Mouse (Mus musculus): Measurements from ENCODE around the gene F11r. TPM values are rescaled to one million over a fixed set of nuclear protein-coding genes. Genes with fewer than 3 reads are reported as not detected.
"Not testable (repeated sequence)": the region's sequence is repeated elsewhere in the genome, so short reads cannot be mapped to it uniquely, and the experiment has no call there.

Gene F11r
- total RNA-seq, 2 experiments from 2014 or later = 6.3 to 9.0 TPM

GRCm38 (mm10) chr1:171460551-171461503 lies 23.5 kb downstream of the F11r start:
- intact Hi-C loops (cut with DNase I) = no loop called here
- no peak for DNase-seq (ENCODE audit: extremely low spot score in 1 of 2, low spot score in 2 of 2)

GRCm38 (mm10) chr1:171463133-171463532 lies 25.8 kb downstream of the F11r start:
- intact Hi-C loops (cut with DNase I) = no loop called here
- no peak for DNase-seq (ENCODE audit: extremely low spot score in 1 of 2, low spot score in 2 of 2)

- intact Hi-C loops (cut with DNase I) = no loop called here
These were observed 28.5 kb downstream of the F11r start for GRCm38 (mm10) chr1:171465749-171466412.

GRCm38 (mm10) chr1:171466565-171466964 lies 29.2 kb downstream of the F11r start:
- DNase-seq (ENCODE audit: extremely low spot score in 1 of 2, low spot score in 2 of 2) = no peak
- intact Hi-C loops (cut with DNase I) = no loop called here

More at GRCm38 (mm10) chr1:171465749-171466412, 28.5 kb downstream of the F11r start:
- DNase-seq (ENCODE audit: extremely low spot score in 1 of 2, low spot score in 2 of 2) = no peak

GRCm38 (mm10) chr1:171469678-171470077 lies 32.3 kb downstream of the F11r start:
- DNase-seq (ENCODE audit: extremely low spot score in 1 of 2, low spot score in 2 of 2) = no peak
- intact Hi-C loops (cut with DNase I) = loop anchor here (10.0 kb wide), 1 partner anchor 55 kb away; the partner anchor contains the start of genes Tstd1 and Usf1

- intact Hi-C loops (cut with DNase I) = loop anchor here (10.0 kb wide), 1 partner anchor 56 kb away; the partner anchor contains the start of genes Tstd1 and Usf1
- peak; percentile 32 to 47 for DNase-seq (ENCODE audit: extremely low spot score in 1 of 2, low spot score in 2 of 2)
These were observed 33.1 kb downstream of the F11r start for GRCm38 (mm10) chr1:171470371-171470871.

- intact Hi-C loops (cut with DNase I) = loop anchor here (10.0 kb wide), 1 partner anchor 56 kb away; the partner anchor contains the start of genes Tstd1 and Usf1
- no peak for DNase-seq (ENCODE audit: extremely low spot score in 1 of 2, low spot score in 2 of 2)
These were observed 33.6 kb downstream of the F11r start for GRCm38 (mm10) chr1:171470896-171471295.

GRCm38 (mm10) chr1:171471452-171471851 lies 34.1 kb downstream of the F11r start:
- intact Hi-C loops (cut with DNase I) = loop anchor here (10.0 kb wide), 1 partner anchor 57 kb away; the partner anchor contains the start of genes Tstd1 and Usf1

GRCm38 (mm10) chr1:171471941-171472340 lies 34.6 kb downstream of the F11r start:
- intact Hi-C loops (cut with DNase I) = loop anchor here (10.0 kb wide), 1 partner anchor 57 kb away; the partner anchor contains the start of genes Tstd1 and Usf1
- not testable (repeated sequence) for DNase-seq (ENCODE audit: extremely low spot score in 1 of 2, low spot score in 2 of 2)

More at GRCm38 (mm10) chr1:171471452-171471851, 34.1 kb downstream of the F11r start:
- no peak for DNase-seq (ENCODE audit: extremely low spot score in 1 of 2, low spot score in 2 of 2)

- intact Hi-C loops (cut with DNase I) = loop anchor here (10.0 kb wide), 1 partner anchor 59 kb away; the partner anchor contains the start of genes Tstd1 and Usf1
- DNase-seq (ENCODE audit: extremely low spot score in 1 of 2, low spot score in 2 of 2) = no peak
These were observed 36.2 kb downstream of the F11r start for GRCm38 (mm10) chr1:171473506-171473905.

- intact Hi-C loops (cut with DNase I) = loop anchor here (10.0 kb wide), 1 partner anchor 59 kb away; the partner anchor contains the start of genes Tstd1 and Usf1
- no peak for DNase-seq (ENCODE audit: extremely low spot score in 1 of 2, low spot score in 2 of 2)
These were observed 36.7 kb downstream of the F11r start for GRCm38 (mm10) chr1:171473920-171474640.

- no peak for DNase-seq (ENCODE audit: extremely low spot score in 1 of 2, low spot score in 2 of 2)
- intact Hi-C loops (cut with DNase I) = loop anchor here (10.0 kb wide), 1 partner anchor 62 kb away; the partner anchor contains the start of genes Tstd1 and Usf1
These were observed 39.8 kb downstream of the F11r start for GRCm38 (mm10) chr1:171477123-171477522.

- intact Hi-C loops (cut with DNase I) = loop anchor here (10.0 kb wide), 1 partner anchor 63 kb away; the partner anchor contains the start of genes Tstd1 and Usf1
- no peak for DNase-seq (ENCODE audit: extremely low spot score in 1 of 2, low spot score in 2 of 2)
These were observed 40.6 kb downstream of the F11r start for GRCm38 (mm10) chr1:171477758-171478545.

- DNase-seq (ENCODE audit: extremely low spot score in 1 of 2, low spot score in 2 of 2) = peak; percentile 66 to 67
- intact Hi-C loops (cut with DNase I) = loop anchor here (1.0 to 10.0 kb wide), 2 partner anchors 64 to 118 kb away; partner anchors contain the start of genes Tstd1 and Usf1
These were observed 41.6 kb downstream of the F11r start for GRCm38 (mm10) chr1:171478968-171479367.

- intact Hi-C loops (cut with DNase I) = loop anchor here (5.0 kb wide), 1 partner anchor 132 kb away; the partner anchor contains the start of gene Klhdc9
- no peak for DNase-seq (ENCODE audit: extremely low spot score in 1 of 2, low spot score in 2 of 2)
These were observed 56.9 kb downstream of the F11r start for GRCm38 (mm10) chr1:171494241-171494640.

- DNase-seq (ENCODE audit: extremely low spot score in 1 of 2, low spot score in 2 of 2) = no peak
- intact Hi-C loops (cut with DNase I) = no loop called here
These were observed 58.0 kb downstream of the F11r start for GRCm38 (mm10) chr1:171495371-171495770.

- intact Hi-C loops (cut with DNase I) = loop anchor here (5.0 kb wide), 2 partner anchors 67 to 157 kb away; no protein-coding TSS in a partner anchor
These were observed 62.5 kb downstream of the F11r start for GRCm38 (mm10) chr1:171499856-171500255.

More at GRCm38 (mm10) chr1:171499856-171500255, 62.5 kb downstream of the F11r start:
- DNase-seq (ENCODE audit: extremely low spot score in 1 of 2, low spot score in 2 of 2) = no peak
